Mouse (Mus musculus) kidney, adult 2 months (tissue): ENCODE measurements at regions not wholly inside any gene's neighbourhood (a gene's known extent, or its start where the extent isn't known, plus 50 kb on each side); places are given as distances from the start of the nearest gene placed in this dataset.

Experiments
- CTCF ChIP-seq: fragments of 200-500 bp; conservative IDR thresholded peaks from 2 replicates; pipeline ENCODE4 v1.5.1; 2011; ENCODE audit warnings: low read depth, mild to moderate bottlenecking, control low read depth, low read length, moderate library complexity, mixed read lengths; ENCODE audit not compliant: insufficient read depth, insufficient read length
- POLR2A ChIP-seq: fragments of 200-500 bp; IDR thresholded peaks from one replicate; pipeline ENCODE4 v1.6.1; 2011; ENCODE audit warnings: low read depth, low read length, control low read depth

GRCm38 (mm10) chr10:14287551-14287950 lies 257.9 kb downstream of the Adgrg6 start:
- TF ChIP-seq POLR2A (no peak), CTCF (no peak)
